Mouse (Mus musculus) CH12.LX (cell line): Measurements from ENCODE around the gene Card10. TPM values are rescaled to one million over a fixed set of nuclear protein-coding genes. Genes with fewer than 3 reads are reported as not detected.

ENCODE experiments used
- DNase-seq: peaks from one replicate; pipeline ENCODE4 v3.0.0-alpha.2; 2013; ENCODE audit errors: extremely low read depth
- H3K27ac ChIP-seq: 2 replicates; pipeline ENCODE4 v1.5.1; 2012; ENCODE audit warnings: low read depth, mild to moderate bottlenecking, control low read depth, moderate library complexity; ENCODE audit not compliant: insufficient read depth
- H3K27me3 ChIP-seq: replicated peaks from 2 replicates; pipeline ENCODE3; 2012; ENCODE audit warnings: inconsistent platforms
- H3K36me3 ChIP-seq, 2 experiments: replicated peaks in 1 of 2; 2 replicates each; pipeline versions ENCODE3 to v1.6.1; 2012; ENCODE audit warnings: inconsistent platforms in 1 of 2, low read length in 1 of 2, mild to moderate bottlenecking in 1 of 2, mixed read lengths in 1 of 2, moderate library complexity in 1 of 2; ENCODE audit not compliant: control insufficient read depth in 1 of 2, insufficient read depth in 1 of 2
- H3K4me1 ChIP-seq, 2 experiments: 2 replicates each; pipeline ENCODE4 v1.6.1; 2012; ENCODE audit warnings: inconsistent platforms in 1 of 2, moderate library complexity in 1 of 2; ENCODE audit not compliant: insufficient read depth in 2 of 2, control insufficient read depth in 1 of 2
- H3K4me2 ChIP-seq: 2 replicates; pipeline ENCODE4 v1.6.1; 2012; ENCODE audit warnings: low read depth, mild to moderate bottlenecking, control low read depth; ENCODE audit not compliant: poor library complexity, insufficient read depth, severe bottlenecking
- H3K4me3 ChIP-seq, 3 experiments: fragments of 150-350 bp in 1 of 3; sonication (generic) in 1 of 3; replicated peaks in 1 of 3; 2 replicates each; pipeline versions ENCODE3 to v1.5.1; 2011 to 2012; ENCODE audit warnings: low read depth in 2 of 3, low read length in 2 of 3, mild to moderate bottlenecking in 2 of 3, moderate library complexity in 2 of 3, control low read depth in 1 of 3, improper control_type of control experiment in 1 of 3, inconsistent platforms in 1 of 3, mixed read lengths in 1 of 3; ENCODE audit not compliant: poor library complexity in 1 of 3
- H3K79me2 ChIP-seq: replicated peaks from 2 replicates; pipeline ENCODE4 v1.6.1; 2012; ENCODE audit warnings: mild to moderate bottlenecking, moderate library complexity; ENCODE audit not compliant: control insufficient read depth, poor library complexity, insufficient read depth, severe bottlenecking; ENCODE audit errors: extremely low read depth
- H3K9ac ChIP-seq: 2 replicates; pipeline ENCODE4 v1.6.1; 2012; ENCODE audit warnings: low read depth, mild to moderate bottlenecking, control low read depth, moderate library complexity; ENCODE audit not compliant: insufficient read depth
- H3K9me3 ChIP-seq: replicated peaks from 2 replicates; pipeline ENCODE3; 2012; ENCODE audit warnings: low read length, inconsistent platforms, mixed read lengths
- BHLHE40 ChIP-seq: IDR thresholded peaks from 2 replicates; pipeline ENCODE4 v1.6.1; 2011; ENCODE audit warnings: mild to moderate bottlenecking, low read depth, low read length, improper control_type of control experiment
- CTCF ChIP-seq, 2 experiments: IDR thresholded peaks in 1 of 2; conservative IDR thresholded peaks in 1 of 2; 2 replicates each; pipeline ENCODE4 v1.5.1; 2011 to 2012; ENCODE audit warnings: low read depth in 2 of 2, low read length in 2 of 2, improper control_type of control experiment in 1 of 2, inconsistent platforms in 1 of 2, mild to moderate bottlenecking in 1 of 2, moderate library complexity in 1 of 2
- ELF1 ChIP-seq: IDR thresholded peaks from 2 replicates; pipeline ENCODE4 v1.6.1; 2014; ENCODE audit warnings: low read depth, mild to moderate bottlenecking, inconsistent platforms, low read length, improper control_type of control experiment
- EP300 ChIP-seq: IDR thresholded peaks from 2 replicates; pipeline ENCODE4 v1.6.1; 2011; ENCODE audit warnings: low read length, improper control_type of control experiment
- MAFK ChIP-seq: IDR thresholded peaks from 2 replicates; pipeline ENCODE4 v1.6.1; 2011; ENCODE audit warnings: low read length, improper control_type of control experiment; ENCODE audit not compliant: insufficient replicate concordance
- MAX ChIP-seq: IDR thresholded peaks from 2 replicates; pipeline ENCODE4 v1.6.1; 2011; ENCODE audit warnings: low read length, improper control_type of control experiment
- MEF2A ChIP-seq: IDR thresholded peaks from 2 replicates; pipeline ENCODE4 v1.6.1; 2014; ENCODE audit warnings: low read depth, mild to moderate bottlenecking, inconsistent platforms, low read length, improper control_type of control experiment, borderline replicate concordance
- MXI1 ChIP-seq: IDR thresholded peaks from 2 replicates; pipeline ENCODE4 v1.6.1; 2011; ENCODE audit warnings: mild to moderate bottlenecking, low read depth, low read length, improper control_type of control experiment
- NRF1 ChIP-seq: IDR thresholded peaks from 2 replicates; pipeline ENCODE4 v1.6.1; 2014; ENCODE audit warnings: low read depth, mild to moderate bottlenecking, inconsistent platforms, low read length, improper control_type of control experiment, moderate library complexity
- POLR2AphosphoS2 ChIP-seq: IDR thresholded peaks from 2 replicates; pipeline ENCODE4 v1.6.1; 2011; ENCODE audit warnings: low read depth, low read length, improper control_type of control experiment
- RAD21 ChIP-seq: IDR thresholded peaks from 2 replicates; pipeline ENCODE4 v1.6.1; 2011; ENCODE audit warnings: low read depth, mild to moderate bottlenecking, low read length, improper control_type of control experiment, moderate library complexity
- SIN3A ChIP-seq: IDR thresholded peaks from 2 replicates; pipeline ENCODE4 v1.6.1; 2012; ENCODE audit warnings: low read length, improper control_type of control experiment, inconsistent platforms
- USF1 ChIP-seq: IDR thresholded peaks from 2 replicates; pipeline ENCODE4 v1.6.1; 2014; ENCODE audit warnings: low read depth, mild to moderate bottlenecking, inconsistent platforms, low read length, improper control_type of control experiment
- USF2 ChIP-seq: conservative IDR thresholded peaks from 2 replicates; pipeline ENCODE4 v1.6.1; 2011; ENCODE audit warnings: low read depth, low read length, improper control_type of control experiment
- dilution Hi-C: fragments of 300-500 bp; cut with MboI; formaldehyde crosslinking; loops from 2 replicates; pipeline ENCODE4 v1.14.3; 2020; ENCODE audit warnings: low sequenced_read_pairs; ENCODE audit not compliant: extremely low pct_unique_long_range_greater_than_20kb, extremely low pct_ligation_motif_present
- in situ Hi-C: fragments of 300-500 bp; cut with MboI; formaldehyde crosslinking; loops from 3 replicates; pipeline ENCODE4 v1.14.3; 2019; ENCODE audit warnings: low sequenced_read_pairs, low pct_ligation_motif_present, low pct_unique_long_range_greater_than_20kb, mixed read lengths
- polyA plus RNA-seq: library from polyadenylated mRNA; unstranded; fragments of >175 nt; gene quantifications from 2 replicates; pipeline ENCODE4 v1.2.1, GENCODE M21; 2012; ENCODE audit warnings: low read depth; ENCODE audit not compliant: insufficient read length
- total RNA-seq, 2 experiments: library from RNA; depleted of rRNA; stranded (reverse); fragments of 300-350 nt in 1 of 2; fragments of >200 nt in 1 of 2; gene quantifications; 2 replicates each; pipeline ENCODE4 v1.2.3; 2012 to 2014

The Card10 gene
- total and polyA plus RNA-seq, 3 experiments: 0.08 TPM; not detected in 2

DNA sequence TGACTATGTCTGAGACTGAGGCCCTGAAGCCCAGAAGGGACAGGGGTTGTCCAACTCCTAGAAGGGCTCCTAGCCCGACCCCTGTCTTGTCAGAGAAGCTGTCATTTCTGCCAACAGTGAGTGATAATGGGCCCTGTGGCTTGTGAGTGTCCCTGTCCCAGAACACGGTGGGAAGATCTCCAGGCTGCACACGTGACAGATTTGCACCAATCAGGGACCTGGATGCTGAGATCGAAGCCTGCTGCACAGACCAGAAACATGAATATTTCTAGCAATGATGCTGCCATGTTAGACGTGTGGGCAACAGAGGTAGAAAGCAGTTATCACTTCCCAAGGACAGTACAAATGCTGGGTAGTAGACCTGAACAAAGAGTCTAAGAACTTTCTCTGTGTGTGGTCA lies 18.3 kb downstream of the Card10 start:
- H3K36me3 ChIP-seq: no peaks in the 10 kb centered on the region
- no peaks in the 10 kb centered on the region for H3K9me3 ChIP-seq
- DNase-seq: no peak
- no peak overlapping the region for H3K27ac ChIP-seq
- dilution Hi-C loops: no loop called here
- TF ChIP-seq USF2: peak; percentile 79
- TF ChIP-seq SIN3A: no peak
- TF ChIP-seq MAX: 0 out of 2 replicates have a peak, but pooled peaks have one; percentile 65
- no peak for TF ChIP-seq POLR2AphosphoS2
- TF ChIP-seq USF1: peak; percentile 83
- TF ChIP-seq MEF2A: no peak
- no peaks in the 10 kb centered on the region for H3K79me2 ChIP-seq
- H3K4me3 ChIP-seq: no peak overlapping the region
- in situ Hi-C loops: no loop called here
- H3K9ac ChIP-seq: no peak overlapping the region
- peaks cover 7 to 21% of the 10 kb centered on the region in 2 experiments for H3K4me1 ChIP-seq
- peaks cover 62% of the 10 kb centered on the region for H3K27me3 ChIP-seq
- no peak overlapping the region for H3K4me2 ChIP-seq

DNA sequence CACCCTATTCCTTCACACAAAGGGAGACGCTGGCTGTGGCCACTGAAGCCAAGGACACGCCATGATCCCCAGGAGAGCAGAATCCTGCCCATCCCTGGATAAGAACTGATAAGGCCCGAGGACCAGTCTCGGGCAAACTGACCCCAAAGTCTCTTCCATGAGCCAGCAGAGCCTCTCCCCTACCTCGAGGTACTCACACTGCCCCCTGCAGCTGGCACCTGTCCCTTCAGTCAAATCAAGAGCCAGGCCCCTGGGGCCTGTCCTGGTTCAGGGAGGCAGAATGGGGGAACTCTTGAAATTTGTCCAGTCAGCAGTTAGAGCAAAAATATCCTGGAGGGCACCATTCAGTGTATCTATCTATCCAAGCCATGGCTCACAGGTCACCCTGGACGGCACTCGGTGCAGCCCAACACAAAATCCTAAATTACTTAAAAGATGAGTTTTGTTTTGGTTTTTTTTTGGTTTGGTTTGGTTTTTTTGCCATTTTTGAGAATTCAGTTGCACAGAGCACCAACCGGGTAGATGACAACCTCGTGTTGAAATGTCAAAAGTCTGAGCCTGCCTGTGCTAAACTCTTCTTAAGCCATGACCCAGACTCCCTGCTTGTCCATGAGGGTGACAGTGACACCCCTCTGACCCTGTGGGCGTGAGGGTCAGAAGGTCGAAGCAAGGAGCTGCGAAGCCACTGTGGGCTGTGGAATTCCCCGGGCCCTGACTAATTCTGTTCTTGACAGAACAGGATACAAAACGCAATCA lies 20.3 kb downstream of the Card10 start:
- TF ChIP-seq MXI1: peak; percentile 54; the same call in 1 of the 2 replicates
- TF ChIP-seq CTCF (conservative IDR thresholded peaks at IDR 0.05 in 1 of 2, IDR thresholded peaks at IDR 0.05 in 1 of 2; ENCODE audit: low read depth in 2 of 2, low read length in 2 of 2): peak in 1 of 2 experiments; percentile 53; a peak in 2 of 4 replicates
- no peak for TF ChIP-seq MEF2A
- no peak for TF ChIP-seq NRF1
- no peak for TF ChIP-seq EP300
- TF ChIP-seq RAD21: peak; percentile 3
- peak; percentile 63; the same call in 1 of the 2 replicates for TF ChIP-seq SIN3A
- TF ChIP-seq MAFK: peak; percentile 99
- TF ChIP-seq ELF1: no peak
- 0 out of 2 replicates have a peak, but pooled peaks have one; percentile 9 for TF ChIP-seq BHLHE40
- Histone ChIP-seq H3K9ac (no peak overlapping the region), H3K4me3 (no peak overlapping the region), H3K9me3 (no peaks in the 10 kb centered on the region), H3K27ac (no peak overlapping the region), H3K36me3 (no peaks in the 10 kb centered on the region), H3K4me1 (peaks cover 7 to 30% of the 10 kb centered on the region in 2 experiments), H3K79me2 (no peaks in the 10 kb centered on the region), H3K4me2 (no peak overlapping the region), H3K27me3 (peaks cover 53% of the 10 kb centered on the region)
- in situ Hi-C loops: no loop called here
- no peak for DNase-seq
- dilution Hi-C loops: no loop called here
